Mouse (Mus musculus): ENCODE data around the gene Fance. TPM values are rescaled to one million over a fixed set of nuclear protein-coding genes. Genes with fewer than 3 reads are reported as not detected.

Gene Fance
- polyA plus RNA-seq, 1 experiment = 31.3 TPM

GRCm38 (mm10) chr17:28369056-28369455 is 55.7 kb downstream of the Fance start:
- Histone ChIP-seq H3K4me3 (ENCODE audit: control insufficient read depth, insufficient read depth, low read length) (no peak overlapping the region), H3K27me3 (ENCODE audit: control insufficient read depth, insufficient read depth, low read length) (peaks cover 13% of the 10 kb centered on the region; the same call in 1 of the 2 replicates), H3K27ac (ENCODE audit: control insufficient read depth, insufficient read depth, low read length) (no peak overlapping the region), H3K4me1 (replicated peaks; ENCODE audit: control insufficient read depth, insufficient read depth, low read length) (peaks cover 1% of the 10 kb centered on the region), H3K36me3 (ENCODE audit: control insufficient read depth, insufficient read depth, low read length) (no peaks in the 10 kb centered on the region)
- TF ChIP-seq POLR2A (IDR thresholded peaks at IDR 0.05; ENCODE audit: control insufficient read depth, extremely low read depth, insufficient read depth, low read length, poor library complexity) (no peak), CTCF (IDR thresholded peaks at IDR 0.05; ENCODE audit: borderline replicate concordance, control insufficient read depth, extremely low read depth, insufficient read depth, low read length, poor library complexity) (no peak)
- WGBS = 81% methylated on average over 5 of the region's 5 CpGs
- DNase-seq = no peak

GRCm38 (mm10) chr17:28371286-28371685 is 58.0 kb downstream of the Fance start:
- Histone ChIP-seq H3K27me3 (ENCODE audit: control insufficient read depth, insufficient read depth, low read length) (no peaks in the 10 kb centered on the region), H3K27ac (ENCODE audit: control insufficient read depth, insufficient read depth, low read length) (no peak overlapping the region), H3K4me1 (replicated peaks; ENCODE audit: control insufficient read depth, insufficient read depth, low read length) (peaks cover 16% of the 10 kb centered on the region), H3K36me3 (ENCODE audit: control insufficient read depth, insufficient read depth, low read length) (no peaks in the 10 kb centered on the region), H3K4me3 (ENCODE audit: control insufficient read depth, insufficient read depth, low read length) (no peak overlapping the region)
- TF ChIP-seq POLR2A (IDR thresholded peaks at IDR 0.05; ENCODE audit: control insufficient read depth, extremely low read depth, insufficient read depth, low read length, poor library complexity) = no peak
- no peak for TF ChIP-seq CTCF (IDR thresholded peaks at IDR 0.05; ENCODE audit: borderline replicate concordance, control insufficient read depth, extremely low read depth, insufficient read depth, low read length, poor library complexity)
- no peak for DNase-seq
- WGBS = 94% methylated on average over 2 of the region's 2 CpGs

- no peaks in the 10 kb centered on the region for H3K36me3 ChIP-seq (ENCODE audit: control insufficient read depth, insufficient read depth, low read length)
- 86% methylated on average over 1 of the region's 1 CpGs for WGBS
- DNase-seq = no peak
These were observed 58.6 kb downstream of the Fance start for GRCm38 (mm10) chr17:28371941-28372340.

GRCm38 (mm10) chr17:28373821-28374220 is 60.5 kb downstream of the Fance start:
- 20% methylated on average over 10 of the region's 10 CpGs for WGBS
- Histone ChIP-seq H3K4me1 (replicated peaks; ENCODE audit: control insufficient read depth, insufficient read depth, low read length) (peaks cover 16% of the 10 kb centered on the region), H3K36me3 (ENCODE audit: control insufficient read depth, insufficient read depth, low read length) (no peaks in the 10 kb centered on the region), H3K4me3 (ENCODE audit: control insufficient read depth, insufficient read depth, low read length) (peak overlapping the region; percentile 25; the same call in 1 of the 2 replicates), H3K27me3 (ENCODE audit: control insufficient read depth, insufficient read depth, low read length) (no peaks in the 10 kb centered on the region; the same call in 1 of the 2 replicates), H3K27ac (ENCODE audit: control insufficient read depth, insufficient read depth, low read length) (peak overlapping the region; percentile 66)
- peak; percentile 87 for DNase-seq
- TF ChIP-seq POLR2A (IDR thresholded peaks at IDR 0.05; ENCODE audit: control insufficient read depth, extremely low read depth, insufficient read depth, low read length, poor library complexity) (no peak), CTCF (IDR thresholded peaks at IDR 0.05; ENCODE audit: borderline replicate concordance, control insufficient read depth, extremely low read depth, insufficient read depth, low read length, poor library complexity) (peak; percentile 95; the same call in 1 of the 2 replicates)

More at GRCm38 (mm10) chr17:28371941-28372340, 58.6 kb downstream of the Fance start:
- Histone ChIP-seq H3K4me3 (ENCODE audit: control insufficient read depth, insufficient read depth, low read length) (no peak overlapping the region), H3K4me1 (replicated peaks; ENCODE audit: control insufficient read depth, insufficient read depth, low read length) (peaks cover 16% of the 10 kb centered on the region), H3K27me3 (ENCODE audit: control insufficient read depth, insufficient read depth, low read length) (no peaks in the 10 kb centered on the region), H3K27ac (ENCODE audit: control insufficient read depth, insufficient read depth, low read length) (no peak overlapping the region)
- TF ChIP-seq POLR2A (IDR thresholded peaks at IDR 0.05; ENCODE audit: control insufficient read depth, extremely low read depth, insufficient read depth, low read length, poor library complexity) (no peak), CTCF (IDR thresholded peaks at IDR 0.05; ENCODE audit: borderline replicate concordance, control insufficient read depth, extremely low read depth, insufficient read depth, low read length, poor library complexity) (no peak)

GRCm38 (mm10) chr17:28374494-28374893 is 61.2 kb downstream of the Fance start:
- DNase-seq = peak; percentile 77
- Histone ChIP-seq H3K4me3 (ENCODE audit: control insufficient read depth, insufficient read depth, low read length) (peak overlapping the region; percentile 25), H3K4me1 (replicated peaks; ENCODE audit: control insufficient read depth, insufficient read depth, low read length) (peaks cover 16% of the 10 kb centered on the region), H3K27me3 (ENCODE audit: control insufficient read depth, insufficient read depth, low read length) (no peaks in the 10 kb centered on the region; the same call in 1 of the 2 replicates), H3K27ac (ENCODE audit: control insufficient read depth, insufficient read depth, low read length) (peak overlapping the region; percentile 66), H3K36me3 (ENCODE audit: control insufficient read depth, insufficient read depth, low read length) (no peaks in the 10 kb centered on the region)
- WGBS = 11% methylated on average over 16 of the region's 16 CpGs
- TF ChIP-seq POLR2A (IDR thresholded peaks at IDR 0.05; ENCODE audit: control insufficient read depth, extremely low read depth, insufficient read depth, low read length, poor library complexity) = no peak
- TF ChIP-seq CTCF (IDR thresholded peaks at IDR 0.05; ENCODE audit: borderline replicate concordance, control insufficient read depth, extremely low read depth, insufficient read depth, low read length, poor library complexity) = no peak

- H3K36me3 ChIP-seq (ENCODE audit: control insufficient read depth, insufficient read depth, low read length) = no peaks in the 10 kb centered on the region
- WGBS = 14% methylated on average over 17 of the region's 17 CpGs
- DNase-seq = peak; percentile 15
- TF ChIP-seq POLR2A (IDR thresholded peaks at IDR 0.05; ENCODE audit: control insufficient read depth, extremely low read depth, insufficient read depth, low read length, poor library complexity) = no peak
- TF ChIP-seq CTCF (IDR thresholded peaks at IDR 0.05; ENCODE audit: borderline replicate concordance, control insufficient read depth, extremely low read depth, insufficient read depth, low read length, poor library complexity) = no peak
- no peak overlapping the region for H3K4me3 ChIP-seq (ENCODE audit: control insufficient read depth, insufficient read depth, low read length)
- H3K27me3 ChIP-seq (ENCODE audit: control insufficient read depth, insufficient read depth, low read length) = no peaks in the 10 kb centered on the region; the same call in 1 of the 2 replicates
- H3K4me1 ChIP-seq (replicated peaks; ENCODE audit: control insufficient read depth, insufficient read depth, low read length) = peaks cover 16% of the 10 kb centered on the region
- H3K27ac ChIP-seq (ENCODE audit: control insufficient read depth, insufficient read depth, low read length) = no peak overlapping the region
These were observed 62.3 kb downstream of the Fance start for GRCm38 (mm10) chr17:28375592-28376061.

Other genes starting within 250 kb of the Fance start
- 3.3 and 5.0 TPM in 2 replicates for gene Tcp11, start 232.9 kb upstream of the Fance start, polyA plus RNA-seq (2012; rRNA removed)
- 1.6 and 3.0 TPM in 2 replicates for gene Scube3, start 171.4 kb upstream of the Fance start, polyA plus RNA-seq (2012; rRNA removed)
- 55.5 and 55.7 TPM in 2 replicates for gene Zfp523, start 136.4 kb upstream of the Fance start, polyA plus RNA-seq (2012; rRNA removed)
- gene Def6, start 105.7 kb upstream of the Fance start, polyA plus RNA-seq (2012; rRNA removed) = 247 and 277 TPM in 2 replicates
- 50.7 and 51.6 TPM in 2 replicates for gene Ppard, start 80.8 kb upstream of the Fance start, polyA plus RNA-seq (2012; rRNA removed)
- gene Rpl10a, start 15.0 kb downstream of the Fance start, polyA plus RNA-seq (2012; rRNA removed) = 3,187 and 3,626 TPM in 2 replicates
- 10.6 and 11.6 TPM in 2 replicates for gene Tead3, start 37.3 kb downstream of the Fance start, polyA plus RNA-seq (2012; rRNA removed)
- 0.35 and 0.59 TPM in 2 replicates for gene Tulp1, start 51.7 kb downstream of the Fance start, polyA plus RNA-seq (2012; rRNA removed)
- 157 and 179 TPM in 2 replicates for gene Fkbp5, start 204.0 kb downstream of the Fance start, polyA plus RNA-seq (2012; rRNA removed)
- 0.33 and 0.58 TPM in 2 replicates for gene Armc12, start 217.3 kb downstream of the Fance start, polyA plus RNA-seq (2012; rRNA removed)
- not detected in 2 replicates for gene Clpsl2, start 235.9 kb downstream of the Fance start, polyA plus RNA-seq (2012; rRNA removed)
- gene Clps, start 247.2 kb downstream of the Fance start, polyA plus RNA-seq (2012; rRNA removed) = 1.3 and 5.4 TPM in 2 replicates

Measured in thymus, adult 2 months (tissue).